Mouse (Mus musculus) intestine, postnatal 0 days (tissue): Measurements from ENCODE around the gene Mtln. TPM values are rescaled to one million over a fixed set of nuclear protein-coding genes. Genes with fewer than 3 reads are reported as not detected.

ENCODE experiments used
- ATAC-seq: fragments of 200-750 bp; cut with Nextera tagmentation; 2 replicates; pipeline ENCODE4 v1.8.0; 2017; ENCODE audit warnings: mild to moderate bottlenecking, moderate TSS enrichment, moderate library complexity
- H3K27ac ChIP-seq: fragments of 300-500 bp; sonication (generic); 2 replicates; pipeline ENCODE4 v1.5.1; 2014; ENCODE audit warnings: mild to moderate bottlenecking, low read depth, low read length, moderate library complexity
- H3K27me3 ChIP-seq: fragments of 300-500 bp; sonication (generic); replicated peaks from 2 replicates; pipeline ENCODE4 v1.6.1; 2014; ENCODE audit warnings: low read length, mixed read lengths; ENCODE audit not compliant: control insufficient read depth, insufficient read depth
- H3K36me3 ChIP-seq: fragments of 300-500 bp; sonication (generic); 2 replicates; pipeline ENCODE4 v1.6.1; 2014; ENCODE audit warnings: mild to moderate bottlenecking, moderate library complexity; ENCODE audit not compliant: control insufficient read depth, insufficient read depth
- H3K4me1 ChIP-seq: fragments of 300-500 bp; sonication (generic); replicated peaks from 2 replicates; pipeline ENCODE4 v1.6.1; 2014; ENCODE audit warnings: antibody characterized with exemption, low read length, mixed read lengths; ENCODE audit not compliant: control insufficient read depth, insufficient read depth
- H3K4me2 ChIP-seq: fragments of 300-500 bp; sonication (generic); replicated peaks from 2 replicates; pipeline ENCODE4 v1.6.1; 2014; ENCODE audit warnings: low read depth, mild to moderate bottlenecking, moderate library complexity
- H3K4me3 ChIP-seq: fragments of 300-500 bp; sonication (generic); 2 replicates; pipeline ENCODE4 v1.5.1; 2014; ENCODE audit warnings: low read depth, low read length
- H3K9ac ChIP-seq: fragments of 300-500 bp; sonication (generic); 2 replicates; pipeline ENCODE4 v1.6.1; 2014; ENCODE audit warnings: mild to moderate bottlenecking, low read depth, low read length
- H3K9me3 ChIP-seq: fragments of 300-500 bp; sonication (generic); 2 replicates; pipeline ENCODE4 v1.6.1; 2016; ENCODE audit warnings: mixed run types; ENCODE audit not compliant: control insufficient read depth
- CTCF ChIP-seq: sonication (generic); IDR thresholded peaks from 2 replicates; pipeline ENCODE4 v1.5.1; 2016; ENCODE audit warnings: low read depth, mild to moderate bottlenecking, control low read depth, antibody characterized with exemption, moderate library complexity
- WGBS: fragments of 180-500 bp; shearing (Covaris S2); extraction: QIAGEN DNeasy Blood & Tissue Kit; methylation state at CpG from one replicate; pipeline ENCODE4 v1.1.7; 2014; 5-methylcytosine and 5-hydroxymethylcytosine counted together
- polyA plus RNA-seq: library from polyadenylated mRNA; unstranded; fragments of >200 nt; fragmentation: Nextera tagmentation; extraction: Ambion mirVana; gene quantifications from 2 replicates; pipeline ENCODE4 v1.2.1, GENCODE M21; 2015

The Mtln gene
- polyA plus RNA-seq, 1 experiment from 2014 or later, result 50.0 TPM

DNA sequence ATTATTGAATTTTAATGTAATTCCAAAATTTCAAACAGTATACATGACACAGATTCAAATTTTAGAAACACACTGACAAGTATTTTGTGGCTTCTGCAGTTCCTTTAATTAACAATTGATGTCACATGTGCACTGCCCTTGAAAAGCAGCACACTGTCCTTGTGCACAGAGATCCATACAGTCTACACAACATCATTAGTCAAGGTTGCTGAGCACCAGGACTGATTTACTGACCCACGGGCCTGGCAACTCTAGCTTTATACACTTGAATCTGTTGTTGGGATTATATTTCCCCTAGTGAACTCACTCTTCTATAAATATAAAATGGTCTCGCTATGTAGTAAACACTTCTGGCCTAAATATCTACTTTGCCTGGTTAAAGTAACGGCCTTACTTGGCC is 17.3 kb downstream of the Mtln start:
- no peaks in the 10 kb centered on the region for H3K4me1 ChIP-seq
- no peaks in the 10 kb centered on the region for H3K27me3 ChIP-seq
- H3K4me2 ChIP-seq, result no peak overlapping the region
- TF ChIP-seq CTCF, result no peak
- H3K27ac ChIP-seq, result no peak overlapping the region
- no peak overlapping the region for H3K9ac ChIP-seq
- ATAC-seq, result no peak
- H3K36me3 ChIP-seq, result no peaks in the 10 kb centered on the region; the same call in 1 of the 2 replicates
- no peak overlapping the region for H3K4me3 ChIP-seq
- H3K9me3 ChIP-seq, result no peaks in the 10 kb centered on the region
- 78% methylated on average over 3 of the region's 3 CpGs for WGBS

GRCm38 (mm10) chr2:127774578-127774941 is 17.7 kb downstream of the Mtln start:
- H3K27me3 ChIP-seq, result no peaks in the 10 kb centered on the region
- no peak overlapping the region for H3K4me3 ChIP-seq
- no peak overlapping the region for H3K4me2 ChIP-seq
- H3K4me1 ChIP-seq, result no peaks in the 10 kb centered on the region
- TF ChIP-seq CTCF, result no peak
- no peak overlapping the region for H3K9ac ChIP-seq
- H3K36me3 ChIP-seq, result no peaks in the 10 kb centered on the region; the same call in 1 of the 2 replicates
- H3K9me3 ChIP-seq, result no peaks in the 10 kb centered on the region
- no peak for ATAC-seq
- no peak overlapping the region for H3K27ac ChIP-seq
- 44% methylated on average over 1 of the region's 1 CpGs for WGBS

- 67% methylated on average over 15 of the region's 15 CpGs for WGBS
- no peak for TF ChIP-seq CTCF
Observed at GRCm38 (mm10) chr2:127773938-127774577, 18.2 kb downstream of the Mtln start.

DNA sequence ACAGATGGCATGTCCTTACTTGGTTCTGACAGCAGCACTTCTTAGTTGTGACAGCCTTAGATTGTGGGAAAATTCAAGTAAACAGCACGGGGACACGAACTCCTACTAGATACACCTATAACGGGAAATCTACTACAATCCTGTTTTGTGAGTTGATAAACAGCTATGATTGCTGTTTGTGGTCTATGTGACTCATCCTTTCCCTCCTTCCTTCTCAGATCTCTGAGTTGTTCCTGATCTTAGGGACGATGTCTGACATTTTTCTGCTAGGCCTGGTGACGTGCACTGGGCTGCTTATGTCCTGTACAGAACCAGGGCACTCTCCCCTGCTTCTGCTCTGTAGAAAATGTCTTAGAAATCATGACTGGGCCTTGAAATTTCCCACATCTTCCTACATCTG is 30.7 kb downstream of the Mtln start:
- TF ChIP-seq CTCF, result no peak
- no peak for ATAC-seq
- no peak overlapping the region for H3K4me2 ChIP-seq
- no peak overlapping the region for H3K4me3 ChIP-seq
- no peaks in the 10 kb centered on the region; the same call in 1 of the 2 replicates for H3K36me3 ChIP-seq
- H3K27me3 ChIP-seq, result no peaks in the 10 kb centered on the region
- no peaks in the 10 kb centered on the region for H3K9me3 ChIP-seq
- H3K4me1 ChIP-seq, result no peaks in the 10 kb centered on the region
- H3K9ac ChIP-seq, result no peak overlapping the region
- WGBS, result 92% methylated on average over 5 of the region's 5 CpGs
- no peak overlapping the region for H3K27ac ChIP-seq

More at GRCm38 (mm10) chr2:127773938-127774577, 18.2 kb downstream of the Mtln start:
- ATAC-seq, result no peak
- Histone ChIP-seq H3K4me2 (no peak overlapping the region), H3K9me3 (no peaks in the 10 kb centered on the region), H3K4me3 (no peak overlapping the region), H3K9ac (no peak overlapping the region), H3K27me3 (no peaks in the 10 kb centered on the region), H3K4me1 (no peaks in the 10 kb centered on the region), H3K27ac (no peak overlapping the region), H3K36me3 (no peaks in the 10 kb centered on the region; the same call in 1 of the 2 replicates)

DNA sequence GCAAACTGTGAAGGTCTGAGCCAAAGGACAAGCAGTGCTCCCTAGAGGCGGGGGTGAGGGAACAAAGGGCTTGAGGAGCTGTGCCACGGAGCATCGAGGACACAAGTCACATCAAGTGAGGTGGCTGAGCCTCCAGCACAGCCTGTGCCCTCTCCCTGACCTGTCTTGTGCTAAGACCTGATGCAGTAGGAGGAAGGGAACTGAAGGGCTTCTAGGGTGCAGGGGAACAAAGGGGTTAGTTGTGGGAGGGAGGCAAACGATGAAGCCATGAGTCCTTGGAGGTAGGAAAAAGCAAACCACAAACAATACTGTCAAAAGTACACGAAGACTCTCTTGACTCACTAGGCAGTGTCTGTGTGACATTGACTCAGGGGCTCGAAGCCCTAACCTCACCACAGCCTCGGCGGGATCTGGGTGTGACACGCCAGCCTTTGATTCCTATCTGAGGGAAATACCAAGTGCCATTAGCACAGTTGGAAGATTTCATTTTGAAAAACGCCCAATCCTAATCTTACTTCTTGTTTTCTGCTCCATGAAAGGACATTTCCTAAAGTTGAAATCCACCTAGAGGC is 31.8 kb downstream of the Mtln start:
- Histone ChIP-seq H3K4me2 (no peak overlapping the region), H3K36me3 (no peaks in the 10 kb centered on the region; the same call in 1 of the 2 replicates), H3K27me3 (no peaks in the 10 kb centered on the region), H3K9ac (no peak overlapping the region), H3K4me3 (no peak overlapping the region), H3K9me3 (no peaks in the 10 kb centered on the region), H3K4me1 (no peaks in the 10 kb centered on the region), H3K27ac (no peak overlapping the region)
- TF ChIP-seq CTCF, result no peak
- whole genome bisulfite sequencing, result 66% methylated on average over 10 of the region's 10 CpGs
- no peak for ATAC-seq

GRCm38 (mm10) chr2:127760014-127760413 is 32.3 kb downstream of the Mtln start:
- Histone ChIP-seq H3K27me3 (no peaks in the 10 kb centered on the region), H3K36me3 (no peaks in the 10 kb centered on the region; the same call in 1 of the 2 replicates), H3K4me2 (no peak overlapping the region), H3K4me3 (no peak overlapping the region), H3K27ac (no peak overlapping the region), H3K4me1 (no peaks in the 10 kb centered on the region), H3K9me3 (no peaks in the 10 kb centered on the region), H3K9ac (no peak overlapping the region)
- no peak for TF ChIP-seq CTCF
- 88% methylated on average over 6 of the region's 6 CpGs for WGBS
- ATAC-seq, result no peak
